Mouse (Mus musculus) T-cell, adult 2 months (primary cell): ENCODE results near the gene Sema6d.

ENCODE experiments used
- DNase-seq: peaks from one replicate; pipeline ENCODE4 v3.0.0; 2022; ENCODE audit warnings: low spot score

The Sema6d gene

DNA sequence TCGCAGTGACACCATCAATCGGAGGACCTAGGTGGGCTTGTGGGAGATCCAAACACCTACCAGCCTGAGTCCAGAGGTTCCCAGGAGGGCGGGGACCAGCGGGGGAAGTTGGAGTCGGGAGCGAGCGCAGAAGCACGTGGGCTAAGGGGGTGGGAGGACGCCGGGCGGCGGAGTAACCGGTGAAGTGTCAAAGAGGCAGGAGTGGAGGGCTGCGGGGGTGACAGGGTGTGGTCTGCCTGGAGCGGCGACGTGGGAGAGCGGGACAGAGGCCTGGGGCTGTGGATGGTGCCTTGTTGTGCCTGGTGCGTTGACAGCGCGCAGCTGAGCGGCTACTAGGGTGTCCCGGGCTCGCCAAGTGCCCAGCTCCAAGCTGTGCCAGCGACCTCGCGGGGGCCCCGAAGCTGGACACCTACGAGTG is at the start of gene Sema6d:
Gene Sema6d, plus strand, starts transcription at position 157 of the 418 bp plus-strand sequence.
- DNase-seq = no peak

DNA sequence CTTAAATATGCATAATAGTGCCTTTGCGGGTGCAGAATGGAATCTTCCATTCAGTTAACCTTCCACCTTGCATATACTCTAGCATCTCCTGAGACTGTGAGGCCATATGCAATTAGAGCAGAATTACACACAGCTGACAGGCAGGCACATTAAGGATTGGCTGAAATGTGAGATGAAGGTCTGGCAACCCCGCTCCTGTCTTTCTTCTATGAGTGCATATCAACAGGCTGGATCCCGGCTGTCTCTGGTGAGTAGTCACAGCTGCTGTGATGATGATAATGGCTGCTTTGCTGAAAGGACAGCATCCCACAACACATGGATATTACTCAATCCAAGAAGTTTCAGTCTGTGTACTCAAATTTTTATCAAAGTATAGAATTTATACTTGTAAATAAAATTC is 29.9 kb upstream of the Sema6d start:
- DNase-seq = no peak

DNA sequence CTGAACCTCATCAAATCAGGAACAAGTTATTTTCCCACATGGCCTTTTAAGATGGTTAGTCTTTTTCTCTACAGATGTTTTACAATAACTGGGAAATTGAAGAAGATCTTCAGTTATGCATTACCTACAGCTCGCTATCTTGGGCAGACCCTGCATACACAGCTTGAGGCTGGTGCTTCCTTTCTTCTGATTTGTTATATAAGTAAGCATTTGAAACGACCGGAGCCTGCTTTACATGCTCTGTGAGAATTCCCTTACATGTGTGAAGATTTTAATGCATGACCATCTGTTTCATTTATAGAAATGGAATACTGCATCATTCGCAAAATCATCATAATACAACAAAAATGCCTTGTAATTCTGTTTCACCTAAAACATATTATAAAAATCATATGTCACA is 21.4 kb upstream of the Sema6d start:
- DNase-seq = no peak

DNA sequence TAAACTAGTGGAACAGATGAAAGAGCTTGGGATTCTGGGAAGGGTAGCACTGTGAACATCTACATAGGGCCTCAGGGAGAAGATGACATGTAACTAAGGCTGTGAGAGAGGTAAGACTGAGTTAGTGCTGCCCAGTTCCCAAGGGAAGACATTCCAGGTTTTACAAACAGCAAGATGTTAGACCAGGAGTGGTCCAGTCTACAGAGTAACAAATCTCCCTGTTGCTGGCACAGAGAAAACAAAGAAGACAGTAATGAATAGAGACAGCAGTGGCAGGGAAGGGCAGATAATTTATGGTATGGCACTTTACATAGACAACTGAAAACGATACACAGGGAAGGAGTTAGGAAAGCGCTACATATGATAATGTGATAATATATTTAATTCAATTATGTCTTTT is 19.1 kb upstream of the Sema6d start:
- DNase-seq = no peak

DNA sequence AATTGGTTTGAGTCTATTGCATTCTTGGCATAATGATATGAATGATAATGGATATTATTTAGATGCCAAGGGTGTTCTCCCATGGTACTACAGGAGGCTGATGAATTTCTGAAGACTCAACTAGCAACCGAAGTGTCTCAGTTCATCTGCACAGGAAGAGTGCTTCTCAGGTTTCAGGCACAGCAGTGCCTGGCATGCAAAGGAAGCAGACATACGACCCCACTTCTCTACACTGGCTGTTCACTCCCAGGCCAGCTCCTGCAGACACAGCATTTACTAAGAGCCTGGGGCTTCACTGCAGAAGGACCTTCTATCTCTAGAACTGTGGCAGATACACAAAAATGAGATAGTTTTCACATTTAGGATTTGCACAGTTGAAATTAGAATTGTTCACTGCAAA is 18.4 kb upstream of the Sema6d start:
- no peak for DNase-seq

DNA sequence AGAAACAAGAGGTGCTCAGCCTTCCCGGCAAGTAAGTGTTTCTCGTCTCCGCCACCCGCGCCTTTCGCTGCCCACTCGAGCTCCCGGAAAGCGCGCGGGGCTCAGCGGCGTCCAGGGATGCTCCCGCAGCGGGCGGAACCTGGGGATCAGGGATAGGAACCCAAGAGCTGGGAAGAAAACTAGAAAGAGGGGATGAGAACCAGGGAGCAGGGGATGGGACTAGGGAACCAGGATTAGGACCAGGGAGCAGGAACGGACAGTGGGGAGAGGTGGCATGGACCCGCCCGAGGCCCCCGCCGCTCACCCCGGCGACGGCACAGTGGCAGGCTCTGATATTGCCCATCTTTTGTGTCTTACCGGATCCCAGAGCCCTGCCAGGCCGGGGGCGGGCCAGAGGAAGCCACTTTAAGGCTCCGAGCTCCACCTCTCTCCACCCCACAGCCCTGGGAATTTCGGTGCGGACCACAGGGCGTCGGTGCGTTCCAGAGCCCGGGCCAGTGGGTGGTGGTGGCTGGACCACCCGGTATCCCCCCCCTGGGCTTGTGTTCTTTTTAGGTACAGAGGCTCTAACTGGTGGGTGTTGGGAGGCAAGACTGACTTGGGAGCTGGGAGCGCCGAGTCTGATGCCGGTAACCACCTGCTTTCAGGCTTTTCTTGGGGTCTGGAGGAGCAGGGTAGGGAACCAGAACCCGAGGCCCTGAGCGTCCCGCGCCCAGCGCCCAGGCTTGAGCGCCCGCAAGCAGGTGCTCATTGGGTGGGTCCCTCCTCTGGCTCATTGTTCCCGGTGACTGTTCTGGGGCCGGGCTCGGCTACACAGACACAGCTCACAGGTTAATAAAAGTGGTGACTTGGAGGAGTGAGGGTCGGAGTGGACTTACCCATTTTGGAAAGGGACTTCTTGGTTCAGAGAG is 717 bp downstream of the Sema6d start:
- no peak for DNase-seq

DNA sequence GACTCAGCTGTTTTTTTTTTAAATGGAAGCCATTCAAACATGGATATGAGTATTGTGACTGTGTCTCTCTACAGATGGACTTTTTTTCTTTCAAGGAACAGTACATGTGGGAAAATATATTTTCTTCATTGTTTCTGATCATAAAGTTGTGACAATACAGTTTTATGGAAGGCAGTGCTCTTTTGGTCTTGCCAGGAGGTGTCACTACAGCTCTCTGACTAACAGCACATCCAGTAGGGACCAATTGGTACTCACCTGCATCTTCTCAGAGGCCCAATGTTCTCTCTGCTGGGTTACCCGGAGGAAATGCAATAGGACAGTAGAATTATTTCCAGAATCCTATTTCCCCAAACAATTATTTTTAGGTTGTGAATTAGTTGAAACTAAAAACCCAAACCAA is 9.9 kb downstream of the Sema6d start:
- DNase-seq = no peak

DNA sequence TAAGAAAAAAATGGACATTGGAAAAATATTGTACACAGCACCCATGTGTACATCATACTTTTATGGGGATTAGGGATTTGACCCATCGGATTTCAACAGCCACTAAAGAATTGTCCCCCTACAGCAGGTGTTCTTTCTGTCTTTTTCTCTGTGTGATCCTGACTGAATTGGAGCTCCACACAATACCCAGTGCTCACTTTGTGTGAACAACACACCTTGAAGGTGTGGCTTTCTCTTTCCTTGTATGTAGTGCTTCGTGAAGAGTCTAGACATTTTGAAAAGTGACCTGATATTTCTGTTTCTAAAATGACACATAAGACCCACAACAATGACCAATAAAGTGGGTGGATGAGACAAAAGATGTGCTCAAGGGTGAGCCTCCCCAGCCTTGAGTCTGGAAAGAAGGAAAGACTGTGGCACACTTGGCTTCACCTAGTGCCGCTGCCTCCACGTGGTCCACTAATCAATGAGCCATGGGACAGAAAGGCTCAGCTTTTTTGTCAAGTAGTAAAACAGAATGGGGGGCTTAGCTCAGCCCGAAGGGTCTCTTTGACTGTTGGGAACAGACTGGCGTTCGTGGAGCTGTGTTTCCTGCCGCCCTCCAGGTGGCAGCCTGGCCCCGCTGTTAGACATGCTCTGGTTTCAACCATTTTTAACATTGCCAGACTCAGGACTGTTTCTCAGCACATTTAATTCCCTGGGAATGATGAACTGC is 10.9 kb downstream of the Sema6d start:
- no peak for DNase-seq

DNA sequence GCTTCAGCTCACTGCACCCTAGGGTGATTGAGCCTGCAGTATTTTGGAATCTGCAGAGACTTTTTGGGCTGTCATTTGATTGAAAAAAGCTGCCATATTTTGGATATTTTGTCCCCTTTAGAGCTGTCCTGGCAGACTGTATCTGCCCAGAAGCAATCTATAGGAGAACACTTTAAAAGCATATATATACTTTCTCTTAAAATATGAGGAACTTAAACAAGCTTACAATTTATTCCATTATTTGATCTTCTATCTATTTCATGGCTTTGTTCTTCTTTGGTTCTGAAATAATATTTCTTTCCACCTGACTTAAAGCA is 11.4 kb downstream of the Sema6d start:
- DNase-seq = no peak

DNA sequence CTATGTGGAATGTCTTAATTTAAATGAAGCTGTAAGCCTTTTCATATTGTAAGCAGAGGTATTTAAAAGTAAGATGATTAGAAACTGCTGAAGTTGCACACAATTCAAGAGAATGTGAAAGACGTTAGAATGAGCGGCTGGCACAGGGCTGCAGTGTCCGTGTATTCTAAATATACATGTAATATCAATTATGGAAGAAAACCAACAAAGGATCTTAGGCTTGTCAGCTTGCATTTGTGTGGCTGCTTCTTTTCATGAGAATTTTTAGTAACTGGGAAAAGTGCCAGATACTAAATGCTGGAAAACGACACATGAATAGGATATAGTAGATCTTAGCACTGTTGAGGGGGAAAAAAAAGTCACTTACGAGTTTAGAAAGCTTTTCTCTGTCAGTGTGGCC is 11.8 kb downstream of the Sema6d start:
- no peak for DNase-seq

DNA sequence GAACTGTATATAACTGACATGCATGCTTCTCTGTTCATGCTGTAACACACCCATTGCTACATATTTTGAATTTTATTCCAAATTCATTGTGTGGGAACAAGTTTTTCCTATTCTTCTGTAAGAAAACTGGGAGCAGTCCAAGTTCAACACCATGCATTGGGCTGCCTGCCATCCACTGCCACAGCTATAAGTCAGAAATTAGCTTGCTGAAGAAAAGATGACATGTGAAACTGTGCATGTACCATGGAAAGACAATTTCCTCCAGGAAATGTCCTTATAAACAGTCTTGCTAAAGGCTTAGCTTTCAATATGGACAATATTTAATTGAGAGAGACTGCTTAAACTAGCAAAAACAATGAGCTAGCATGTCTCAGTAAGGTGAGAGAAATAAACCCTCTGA is 13.5 kb downstream of the Sema6d start:
- no peak for DNase-seq

DNA sequence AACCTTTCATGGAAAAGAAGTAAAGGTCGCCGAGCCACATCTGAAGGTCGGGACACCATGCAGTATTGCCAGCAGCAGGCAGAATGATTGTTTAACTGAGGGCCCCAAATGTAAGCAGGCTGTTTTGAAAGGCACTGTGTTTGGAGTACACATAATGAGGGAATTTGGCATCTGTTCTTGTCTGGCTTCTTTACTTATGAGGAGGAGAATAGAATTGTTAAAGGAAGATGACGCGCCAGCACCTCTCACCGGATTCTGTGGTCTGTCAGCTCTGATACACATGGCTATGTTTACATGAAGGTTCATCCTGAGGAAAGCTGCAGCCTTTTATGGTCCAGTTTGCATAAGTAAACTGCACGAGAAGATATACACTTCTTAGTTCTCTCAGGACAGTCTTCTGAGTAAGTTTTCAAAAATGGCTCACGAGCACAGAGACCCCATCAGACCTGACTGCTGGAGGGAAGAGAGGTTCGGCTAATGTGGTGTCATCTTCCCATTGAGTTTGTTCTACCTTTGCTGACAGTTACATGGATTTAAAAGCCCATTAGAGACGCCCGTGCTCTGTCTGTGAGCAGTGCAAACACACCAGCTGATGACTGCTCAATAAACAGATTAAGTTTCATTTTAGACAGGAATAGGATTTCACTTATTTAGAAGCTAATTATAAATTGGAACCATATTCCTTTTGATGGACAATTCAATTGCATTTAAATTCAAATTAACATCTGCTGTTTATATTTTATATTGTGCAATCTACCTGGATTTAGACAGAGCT is 28.9 kb downstream of the Sema6d start:
- DNase-seq = no peak

DNA sequence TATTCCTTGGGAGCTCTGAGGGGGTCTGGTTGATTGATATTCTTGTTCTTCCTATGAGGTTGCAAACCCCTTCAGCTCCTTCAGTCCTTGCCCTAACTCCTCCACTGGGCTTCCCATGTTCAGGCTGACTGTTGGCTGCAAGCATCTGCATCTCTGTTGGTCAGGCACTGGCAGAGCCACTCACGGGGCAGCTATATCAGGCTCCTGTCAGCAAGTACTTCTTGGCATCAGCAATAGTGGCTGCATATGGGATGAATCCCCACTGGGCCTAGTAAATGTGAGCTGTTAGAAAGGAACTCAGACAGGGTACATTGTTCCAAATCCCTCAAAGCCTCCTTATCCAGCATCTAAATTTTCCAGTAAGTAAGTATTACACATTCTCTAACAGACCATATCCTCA is 30.6 kb downstream of the Sema6d start:
- DNase-seq = no peak

DNA sequence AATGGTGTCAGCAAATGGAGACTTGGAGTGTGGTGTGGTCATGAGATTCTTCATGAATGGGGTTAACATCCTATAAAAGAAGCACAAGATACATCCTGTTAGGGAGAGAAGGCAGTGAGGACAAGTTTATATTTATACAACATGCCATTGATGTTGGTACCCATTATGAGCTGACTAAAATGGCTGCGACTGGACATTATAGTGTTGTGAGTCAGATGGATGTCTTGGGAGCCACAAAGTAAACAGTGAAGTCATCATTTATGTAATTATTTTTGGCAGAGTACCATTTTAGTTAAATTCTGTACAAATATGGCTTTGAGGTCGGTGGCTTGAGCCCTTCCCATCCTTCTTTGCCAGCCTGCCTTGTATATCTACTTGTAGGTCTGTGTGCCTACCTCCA is 31.8 kb downstream of the Sema6d start:
- DNase-seq = no peak

DNA sequence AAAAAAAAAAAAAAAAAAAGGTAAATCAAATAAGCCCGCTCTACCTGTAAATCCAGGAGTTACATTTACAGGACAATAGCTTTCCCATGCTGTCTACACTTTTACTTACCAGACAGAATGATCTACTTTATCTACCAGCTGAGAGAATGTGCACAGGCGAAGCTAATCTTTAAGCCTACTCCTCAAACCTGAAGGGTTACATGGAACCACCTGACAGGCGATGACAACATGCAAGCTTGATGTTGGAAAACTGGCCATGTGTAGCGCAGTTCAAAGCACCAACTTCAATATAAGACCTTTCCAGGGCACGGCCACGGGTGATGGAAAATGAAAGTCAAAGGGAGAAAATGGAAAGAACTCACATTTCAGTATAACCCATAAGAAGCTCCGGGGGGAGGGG is 35.7 kb downstream of the Sema6d start:
- no peak for DNase-seq

DNA sequence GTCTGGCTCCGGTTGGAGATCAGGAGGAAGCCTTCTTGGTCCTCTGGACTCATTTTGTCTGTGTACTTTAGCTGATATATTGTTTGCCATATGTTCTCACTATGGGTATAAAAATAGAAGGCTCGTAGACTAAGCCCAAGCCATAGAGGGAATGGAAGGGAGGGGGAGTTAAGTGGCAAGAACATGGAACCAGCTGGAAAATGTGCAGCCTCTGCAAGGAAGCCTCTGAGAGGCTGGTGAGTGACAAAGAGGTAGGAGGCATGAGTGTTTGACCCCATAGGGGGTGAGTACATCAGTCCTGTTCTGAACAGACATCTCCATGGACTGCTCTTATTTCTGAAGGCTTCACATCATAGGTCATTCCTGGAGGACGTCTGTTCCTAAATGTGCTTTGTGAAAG is 37.1 kb downstream of the Sema6d start:
- no peak for DNase-seq

DNA sequence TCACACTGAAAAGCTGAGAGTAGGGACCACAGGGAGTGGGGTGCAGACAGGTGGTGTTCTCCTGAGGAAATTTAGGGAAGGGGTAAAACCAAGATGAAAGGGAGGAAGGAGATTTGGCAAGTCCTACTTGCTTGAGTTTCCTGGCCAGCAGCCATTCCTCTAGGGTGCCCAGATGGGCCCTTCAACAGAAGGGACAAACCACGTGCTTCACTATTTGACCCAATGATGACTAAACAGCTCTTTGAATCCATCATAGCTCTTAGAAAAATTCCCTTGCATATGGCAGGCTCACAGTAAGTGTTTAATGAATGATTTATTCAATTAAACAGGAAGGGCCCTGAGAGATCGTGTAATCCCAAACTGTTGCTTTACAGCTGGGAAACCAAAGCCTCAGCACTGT is 41.1 kb downstream of the Sema6d start:
- no peak for DNase-seq

DNA sequence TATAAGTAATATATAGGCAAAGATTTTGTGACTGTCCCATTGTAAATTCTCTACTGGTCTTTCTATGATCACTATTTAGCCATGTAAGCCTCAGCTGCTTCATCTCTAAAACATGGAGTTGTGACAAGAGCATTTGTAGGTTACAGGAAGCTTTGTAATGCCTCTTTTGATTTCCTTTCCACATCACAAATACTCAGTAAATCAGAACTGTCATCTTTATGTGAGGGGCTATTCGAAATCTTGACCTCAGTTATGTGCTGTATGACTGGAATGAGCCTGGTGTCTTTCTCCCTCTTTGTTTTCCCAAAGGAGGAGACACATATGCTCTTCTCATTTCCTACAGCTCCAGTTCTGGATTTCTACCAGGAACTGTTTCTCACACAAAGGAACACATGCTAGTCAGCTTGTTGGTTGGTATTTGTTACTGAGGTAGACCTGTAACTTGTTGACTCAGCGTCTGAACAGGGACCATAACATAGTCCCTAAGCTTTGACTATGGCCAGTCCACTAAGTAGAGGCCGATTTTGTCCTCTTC is 51.8 kb downstream of the Sema6d start:
- no peak for DNase-seq

DNA sequence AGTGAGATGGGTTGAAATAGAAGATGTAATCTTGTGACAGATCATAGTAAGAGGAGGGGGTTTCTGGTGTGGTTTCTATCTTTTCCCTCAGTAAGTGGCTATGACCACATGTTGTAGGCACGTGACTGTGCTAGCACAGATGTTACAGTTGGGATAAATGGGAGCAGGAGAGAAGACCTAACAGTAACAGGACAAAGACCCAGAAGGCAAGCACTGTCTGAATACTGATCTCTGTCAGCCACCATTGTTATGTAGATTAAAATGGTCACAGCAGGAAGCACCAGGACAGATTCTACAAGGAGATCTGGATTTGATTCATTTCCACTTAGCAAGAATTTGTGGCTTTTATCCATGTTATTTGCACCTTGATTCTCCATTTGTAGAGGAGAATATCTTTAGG is 55.8 kb downstream of the Sema6d start:
- DNase-seq = no peak

DNA sequence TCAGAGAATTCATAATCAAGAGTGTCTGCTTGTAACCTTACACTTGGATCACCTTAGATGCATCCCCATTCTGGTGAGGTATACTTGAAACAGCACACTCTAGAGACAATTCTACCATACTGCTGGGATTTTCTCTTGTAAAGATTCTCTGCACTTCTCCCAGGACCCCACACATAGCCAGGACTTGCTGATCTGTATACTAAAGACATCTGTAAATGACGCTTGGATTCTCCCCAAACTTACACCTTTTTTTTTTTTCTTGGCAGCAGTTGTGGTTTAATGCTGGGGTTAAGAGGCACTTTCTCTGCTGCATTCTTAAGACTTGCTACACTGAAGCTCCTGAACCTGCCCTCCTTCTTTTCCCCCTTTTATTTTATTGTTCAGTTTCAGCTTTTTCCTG is 68.4 kb downstream of the Sema6d start:
- no peak for DNase-seq

DNA sequence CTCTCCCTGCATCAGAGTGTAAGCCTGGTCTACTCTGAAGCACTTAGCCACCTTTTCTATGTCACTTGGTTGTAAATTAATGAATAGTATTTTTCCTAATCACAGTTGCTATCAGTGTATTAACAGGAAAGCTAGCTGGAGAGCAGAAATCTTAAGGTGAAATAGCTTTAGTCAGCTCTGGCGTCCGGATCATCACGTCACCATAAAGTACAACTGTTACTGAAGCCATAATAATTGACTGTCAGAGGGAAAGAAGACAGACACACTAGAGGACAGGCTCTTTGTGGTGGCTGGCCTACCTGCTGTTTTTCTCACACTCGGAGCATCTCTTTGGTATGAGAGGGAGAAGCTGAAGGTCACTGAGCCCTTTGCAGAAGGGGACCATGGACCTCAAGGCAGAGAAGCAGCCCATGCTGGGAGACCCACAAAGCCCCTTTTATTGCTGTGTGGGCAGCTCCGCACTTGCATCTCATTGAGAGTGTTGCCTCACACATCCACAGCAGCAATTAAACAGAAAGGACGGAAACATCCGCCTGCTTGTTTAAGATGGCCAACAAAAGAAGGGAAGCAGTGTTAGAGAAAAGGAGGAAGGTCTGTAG is 72.3 kb downstream of the Sema6d start:
- no peak for DNase-seq

DNA sequence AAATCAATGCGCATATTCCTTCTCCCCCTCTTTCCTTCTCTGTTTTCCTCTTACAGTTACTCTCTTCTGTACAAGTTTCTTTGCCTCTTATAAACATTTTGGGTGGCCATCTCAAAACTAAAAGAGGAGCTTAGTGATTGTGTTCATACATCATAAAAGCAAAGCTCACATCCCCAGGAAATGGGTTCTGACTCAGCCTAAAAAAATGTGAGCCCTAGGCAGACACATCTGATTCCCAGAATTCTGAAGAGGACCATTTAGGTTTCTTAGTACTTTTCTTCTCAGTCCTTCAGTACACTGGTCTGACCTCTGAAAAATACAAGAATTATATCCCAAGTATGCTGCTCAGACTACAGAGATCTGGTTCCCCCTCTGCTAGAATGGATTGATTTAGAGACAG is 78.6 kb downstream of the Sema6d start:
- no peak for DNase-seq
